Mouse (Mus musculus) kidney, postnatal 10 days (tissue): ENCODE results near the gene Rasip1.
"Not testable (repeated sequence)": the region's sequence is repeated elsewhere in the genome, so short reads cannot be mapped to it uniquely, and the experiment has no call there.

ENCODE experiments used
- DNase-seq: peaks from one replicate; pipeline ENCODE4 v3.0.0; 2021; ENCODE audit warnings: mixed read lengths

The Rasip1 gene

GRCm38 (mm10) chr7:45645591-45645971 is 18.3 kb downstream of the Rasip1 start:
- DNase-seq: no peak

- DNase-seq: no peak
Measured at GRCm38 (mm10) chr7:45646671-45647070, 19.4 kb downstream of the Rasip1 start.

GRCm38 (mm10) chr7:45649351-45649750 is 22.1 kb downstream of the Rasip1 start:
- DNase-seq: no peak

GRCm38 (mm10) chr7:45650484-45650883 is 23.2 kb downstream of the Rasip1 start:
- not testable (repeated sequence) for DNase-seq

- DNase-seq: no peak
Measured at GRCm38 (mm10) chr7:45654424-45655047, 27.2 kb downstream of the Rasip1 start.

GRCm38 (mm10) chr7:45660746-45661478 is 33.6 kb downstream of the Rasip1 start:
- no peak for DNase-seq

- DNase-seq: not testable (repeated sequence)
Measured at GRCm38 (mm10) chr7:45661702-45662101, 34.4 kb downstream of the Rasip1 start.

- no peak for DNase-seq
Measured at GRCm38 (mm10) chr7:45665303-45666138, 38.2 kb downstream of the Rasip1 start.

GRCm38 (mm10) chr7:45666161-45666560 is 38.9 kb downstream of the Rasip1 start, which contains the start of gene Fut2:
Gene Fut2 (minus strand): TSS chr7:45666394.
- no peak for DNase-seq

- DNase-seq: no peak
Measured at GRCm38 (mm10) chr7:45667761-45668160, 40.5 kb downstream of the Rasip1 start.

- DNase-seq: no peak
Measured at GRCm38 (mm10) chr7:45668921-45669320, 41.6 kb downstream of the Rasip1 start.

GRCm38 (mm10) chr7:45677627-45678295 is 50.5 kb downstream of the Rasip1 start:
- no peak for DNase-seq

- DNase-seq: no peak
Measured at GRCm38 (mm10) chr7:45678513-45678912, 51.2 kb downstream of the Rasip1 start.

- DNase-seq: peak; percentile 53
Measured at GRCm38 (mm10) chr7:45679966-45680621, 52.8 kb downstream of the Rasip1 start.

- DNase-seq: no peak
Measured at GRCm38 (mm10) chr7:45681046-45681736, 53.9 kb downstream of the Rasip1 start.

- peak; percentile 95 for DNase-seq
Measured at GRCm38 (mm10) chr7:45682144-45683126, 55.1 kb downstream of the Rasip1 start.

- DNase-seq: no peak
Measured at GRCm38 (mm10) chr7:45683396-45684050, 56.2 kb downstream of the Rasip1 start, which contains the start of gene Ntn5. Gene Ntn5 (plus strand): TSS chr7:45684022.

- no peak for DNase-seq
Measured at GRCm38 (mm10) chr7:45685811-45686210, 58.5 kb downstream of the Rasip1 start.

- DNase-seq: peak; percentile 26
Measured at GRCm38 (mm10) chr7:45686841-45687240, 59.6 kb downstream of the Rasip1 start.
